Mouse (Mus musculus) neutrophil, adult 83 days (primary cell): ENCODE measurements around the gene Grm7. TPM values are rescaled to one million over a fixed set of nuclear protein-coding genes. Genes with fewer than 3 reads are reported as not detected.

ENCODE experiments used
- total RNA-seq, 2 experiments: library from RNA; stranded (reverse); gene quantifications; one replicate each; pipeline ENCODE4 v1.2.4; 2023

The Grm7 gene
- not detected for total RNA-seq

GRCm38 (mm10) chr6:110645411-110646361 lies at the start of gene Grm7:
TSS of gene Grm7 (plus strand) at chr6:110645581.

